Mouse (Mus musculus) lung, postnatal 36 days (tissue): ENCODE results near the gene Ado.

ENCODE experiments used
- DNase-seq: peaks from one replicate; pipeline ENCODE4 v3.0.0; 2022; ENCODE audit warnings: mixed read lengths

Gene Ado

GRCm38 (mm10) chr10:67548877-67549731 is at the start of gene Ado:
Ado (minus strand) TSS chr10:67548955.
- DNase-seq = peak; percentile 89

- no peak for DNase-seq
Measured at GRCm38 (mm10) chr10:67595278-67595677, 46.5 kb upstream of the Ado start.

GRCm38 (mm10) chr10:67585873-67586610 is 37.3 kb upstream of the Ado start:
- no peak for DNase-seq

GRCm38 (mm10) chr10:67581698-67582285 is 33.0 kb upstream of the Ado start:
- DNase-seq = peak; percentile 7

GRCm38 (mm10) chr10:67579830-67580229 is 31.1 kb upstream of the Ado start:
- DNase-seq = peak; percentile 25

- no peak for DNase-seq
Measured at GRCm38 (mm10) chr10:67573310-67573709, 24.6 kb upstream of the Ado start.

GRCm38 (mm10) chr10:67571443-67571842 is 22.7 kb upstream of the Ado start:
- no peak for DNase-seq

GRCm38 (mm10) chr10:67569539-67569938 is 20.8 kb upstream of the Ado start:
- DNase-seq = no peak

- DNase-seq = peak; percentile 42
Measured at GRCm38 (mm10) chr10:67566104-67566503, 17.3 kb upstream of the Ado start.

- DNase-seq = no peak
Measured at GRCm38 (mm10) chr10:67564509-67564908, 15.8 kb upstream of the Ado start.

GRCm38 (mm10) chr10:67561185-67561584 is 12.4 kb upstream of the Ado start:
- DNase-seq = no peak

- no peak for DNase-seq
Measured at GRCm38 (mm10) chr10:67559765-67560394, 11.1 kb upstream of the Ado start.

- DNase-seq = no peak
Measured at GRCm38 (mm10) chr10:67558053-67558452, 9.3 kb upstream of the Ado start.

- DNase-seq = peak; percentile 43
Measured at GRCm38 (mm10) chr10:67548261-67548854, 397 bp downstream of the Ado start.

- DNase-seq = peak; percentile 36
Measured at GRCm38 (mm10) chr10:67547850-67548260, 900 bp downstream of the Ado start.

GRCm38 (mm10) chr10:67540591-67540990 is 8.2 kb downstream of the Ado start:
- DNase-seq = no peak

GRCm38 (mm10) chr10:67539401-67539730 is 9.4 kb downstream of the Ado start:
- DNase-seq = no peak

- DNase-seq = no peak
Measured at GRCm38 (mm10) chr10:67538585-67539400, 10.0 kb downstream of the Ado start.

GRCm38 (mm10) chr10:67538106-67538505 is 10.6 kb downstream of the Ado start:
- no peak for DNase-seq

GRCm38 (mm10) chr10:67537151-67537994 is 11.4 kb downstream of the Ado start:
- peak; percentile 97 for DNase-seq

GRCm38 (mm10) chr10:67536621-67537141 is 12.1 kb downstream of the Ado start:
- peak; percentile 54 for DNase-seq
